Mouse (Mus musculus): ENCODE measurements at regions not wholly inside any gene's neighbourhood (a gene's known extent, or its start where the extent isn't known, plus 50 kb on each side); places are given as distances from the start of the nearest gene placed in this dataset.

GRCm38 (mm10) chr16:27915422-27915821 lies 526.8 kb downstream of the Ccdc50 start:
- no peak for TF ChIP-seq MAFK (IDR thresholded peaks at IDR 0.05; ENCODE audit: insufficient read depth, low read depth, low read length)
- TF ChIP-seq CHD2 (IDR thresholded peaks at IDR 0.05; ENCODE audit: low read depth, low read length) = no peak
- TF ChIP-seq ZC3H11A (IDR thresholded peaks at IDR 0.05; ENCODE audit: borderline replicate concordance, low read depth, low read length) = no peak
- no peak for TF ChIP-seq HCFC1 (IDR thresholded peaks at IDR 0.05; ENCODE audit: borderline replicate concordance, insufficient read depth, low read length)
- TF ChIP-seq ZNF384 (IDR thresholded peaks at IDR 0.05; ENCODE audit: low read depth, low read length) = no peak
